In genomic region chr2:172729741-172730140, GRCm38 (mm10) we compare ENCODE assay signal across 26 mouse cellular contexts.
"Had no signal": no experiment of that assay in that cellular context is flagged by ENCODE, and none has a peak within 500 bp of the region (broad histone marks: within the 10 kb centered on the region; RNA-seq: fewer than 3 reads in every experiment).

No protein-coding gene starts in this region.

- H3K27ac ChIP-seq: gastrocnemius, adult 2 months; heart, embryonic 10.5 days; hindbrain, embryonic 10.5 days; hindbrain, embryonic 12.5 days; hindbrain, embryonic 14.5 days; intestine, embryonic 15.5 days; layer of hippocampus, adult 2 months; left cerebral cortex, adult 2 months; limb, embryonic 13.5 days; limb, embryonic 15.5 days; liver, embryonic 12.5 days; liver, embryonic 14.5 days had no signal

- DNase-seq: gastrocnemius, adult 2 months; gastrocnemius, postnatal 14 days; gastrocnemius, postnatal 36 days; heart, adult 11 months; heart, postnatal 10 days; heart, postnatal 4 days; kidney, adult 18-20 months; kidney, adult 8-10 months; kidney, postnatal 10 days; kidney, postnatal 25 days; kidney, postnatal 4 days had no signal

- H3K4me2 ChIP-seq: heart, embryonic 12.5 days; hindbrain, embryonic 12.5 days; hindbrain, embryonic 14.5 days; intestine, embryonic 15.5 days; limb, embryonic 13.5 days; limb, embryonic 15.5 days; liver, embryonic 12.5 days had no signal

- ATAC-seq: hindbrain, embryonic 16.5 days; inflammation-experienced regulatory T-cells, adult 6 months; intestine, embryonic 15.5 days; intestine, postnatal 0 days; liver, embryonic 12.5 days had no signal

- H3K36me3 ChIP-seq: heart, embryonic 10.5 days; heart, embryonic 12.5 days; hindbrain, embryonic 10.5 days; hindbrain, embryonic 12.5 days; intestine, embryonic 15.5 days; limb, embryonic 13.5 days; limb, embryonic 15.5 days; liver, embryonic 12.5 days had no signal

- H3K9me3 ChIP-seq: heart, embryonic 10.5 days; heart, embryonic 12.5 days; hindbrain, embryonic 10.5 days; hindbrain, embryonic 12.5 days; intestine, embryonic 15.5 days; limb, embryonic 13.5 days; limb, embryonic 15.5 days; liver, embryonic 12.5 days had no signal

- H3K9ac ChIP-seq: heart, embryonic 12.5 days; hindbrain, embryonic 12.5 days; hindbrain, embryonic 14.5 days; intestine, embryonic 15.5 days; limb, embryonic 13.5 days; limb, embryonic 15.5 days; liver, embryonic 12.5 days; liver, embryonic 14.5 days had no signal

- H3K4me3 ChIP-seq: gastrocnemius, adult 2 months; heart, embryonic 10.5 days; heart, embryonic 12.5 days; hindbrain, embryonic 10.5 days; hindbrain, embryonic 12.5 days; intestine, embryonic 15.5 days; layer of hippocampus, adult 2 months; left cerebral cortex, adult 2 months; limb, embryonic 13.5 days; limb, embryonic 15.5 days; liver, embryonic 12.5 days had no signal
